Mouse (Mus musculus) bone marrow macrophage, adult 2 months (primary cell): ENCODE data around the gene Spata46. TPM values are rescaled to one million over a fixed set of nuclear protein-coding genes. Genes with fewer than 3 reads are reported as not detected.

Experiments used
- H3K27ac ChIP-seq: 2 replicates; pipeline ENCODE4 v1.5.1; 2012; ENCODE audit warnings: low read depth, low read length; ENCODE audit not compliant: insufficient read depth
- H3K4me1 ChIP-seq: 2 replicates; pipeline ENCODE4 v1.6.1; 2012; ENCODE audit warnings: low read length; ENCODE audit not compliant: control insufficient read depth, insufficient read depth
- H3K4me3 ChIP-seq: 2 replicates; pipeline ENCODE4 v1.5.1; 2012; ENCODE audit warnings: mild to moderate bottlenecking, low read length, moderate library complexity; ENCODE audit not compliant: insufficient read depth
- CTCF ChIP-seq: IDR thresholded peaks from 2 replicates; pipeline ENCODE4 v1.5.1; 2012; ENCODE audit warnings: low read depth, mild to moderate bottlenecking, low read length, moderate library complexity
- POLR2A ChIP-seq: IDR thresholded peaks from 2 replicates; pipeline ENCODE4 v1.6.1; 2012; ENCODE audit warnings: mild to moderate bottlenecking, low read depth, low read length, borderline replicate concordance
- polyA plus RNA-seq: library from polyadenylated mRNA; stranded (reverse); fragments of >200 nt; gene quantifications from 2 replicates; pipeline ENCODE4 v1.2.4, GENCODE M21; 2012; ENCODE audit not compliant: missing spikeins, insufficient read depth, insufficient read length

Spata46 gene
- polyA plus RNA-seq, 1 experiment, result not detected

- no peak overlapping the region for H3K27ac ChIP-seq
- TF ChIP-seq CTCF (no peak), POLR2A (no peak)
- no peak overlapping the region for H3K4me3 ChIP-seq
- H3K4me1 ChIP-seq, result peaks cover 5% of the 10 kb centered on the region; the same call in 1 of the 2 replicates
These were observed 6.9 kb upstream of the Spata46 start for GRCm38 (mm10) chr1:170301686-170302085.

- Histone ChIP-seq H3K4me3 (no peak overlapping the region), H3K4me1 (peaks cover 5% of the 10 kb centered on the region; the same call in 1 of the 2 replicates), H3K27ac (no peak overlapping the region)
- TF ChIP-seq POLR2A, result no peak
- no peak for TF ChIP-seq CTCF
These were observed 6.1 kb upstream of the Spata46 start for GRCm38 (mm10) chr1:170302456-170302855.

GRCm38 (mm10) chr1:170303103-170303502 lies 5.5 kb upstream of the Spata46 start:
- no peak for TF ChIP-seq CTCF
- Histone ChIP-seq H3K4me1 (peaks cover 5% of the 10 kb centered on the region; the same call in 1 of the 2 replicates), H3K4me3 (no peak overlapping the region), H3K27ac (no peak overlapping the region)

- TF ChIP-seq POLR2A, result no peak
- no peak for TF ChIP-seq CTCF
- H3K27ac ChIP-seq, result no peak overlapping the region
- H3K4me3 ChIP-seq, result no peak overlapping the region
- H3K4me1 ChIP-seq, result peaks cover 5% of the 10 kb centered on the region; the same call in 1 of the 2 replicates
These were observed 3.6 kb upstream of the Spata46 start for GRCm38 (mm10) chr1:170305002-170305401.

GRCm38 (mm10) chr1:170306232-170306631 lies 2.4 kb upstream of the Spata46 start, which contains the start of gene Gm7694:
Gene Gm7694 (minus strand): TSS chr1:170306332.
- no peak within 1 kb of the TSS for H3K4me3 ChIP-seq
- TF ChIP-seq CTCF (no peak), POLR2A (no peak)

GRCm38 (mm10) chr1:170311431-170311830 lies 2.8 kb downstream of the Spata46 start:
- TF ChIP-seq POLR2A (no peak), CTCF (no peak)
- Histone ChIP-seq H3K4me1 (no peaks in the 10 kb centered on the region), H3K27ac (no peak overlapping the region), H3K4me3 (no peak overlapping the region)

More at GRCm38 (mm10) chr1:170306232-170306631, 2.4 kb upstream of the Spata46 start, which contains the start of gene Gm7694:
- Histone ChIP-seq H3K27ac (no peak within 1 kb of the TSS), H3K4me1 (peaks cover 5% of the 10 kb centered on the region; the same call in 1 of the 2 replicates)

- Histone ChIP-seq H3K4me3 (no peak overlapping the region), H3K4me1 (no peaks in the 10 kb centered on the region), H3K27ac (no peak overlapping the region)
- TF ChIP-seq CTCF (no peak), POLR2A (no peak)
These were observed 13.4 kb downstream of the Spata46 start for GRCm38 (mm10) chr1:170322046-170322445.

- TF ChIP-seq POLR2A (no peak), CTCF (no peak)
- Histone ChIP-seq H3K4me1 (no peaks in the 10 kb centered on the region), H3K27ac (no peak overlapping the region), H3K4me3 (no peak overlapping the region)
These were observed 14.4 kb downstream of the Spata46 start for GRCm38 (mm10) chr1:170323001-170323400.

- no peak overlapping the region for H3K27ac ChIP-seq
- no peak overlapping the region for H3K4me3 ChIP-seq
- no peak for TF ChIP-seq CTCF
- TF ChIP-seq POLR2A, result no peak
- H3K4me1 ChIP-seq, result no peaks in the 10 kb centered on the region
These were observed 15.7 kb downstream of the Spata46 start for GRCm38 (mm10) chr1:170324312-170324711.

- no peaks in the 10 kb centered on the region for H3K4me1 ChIP-seq
- TF ChIP-seq POLR2A (no peak), CTCF (no peak)
- H3K4me3 ChIP-seq, result no peak overlapping the region
- no peak overlapping the region for H3K27ac ChIP-seq
These were observed 16.7 kb downstream of the Spata46 start for GRCm38 (mm10) chr1:170325277-170325676.

GRCm38 (mm10) chr1:170331926-170332325 lies 23.3 kb downstream of the Spata46 start:
- no peak overlapping the region for H3K27ac ChIP-seq
- H3K4me3 ChIP-seq, result no peak overlapping the region
- no peaks in the 10 kb centered on the region for H3K4me1 ChIP-seq
- TF ChIP-seq CTCF (no peak), POLR2A (no peak)
